Mouse (Mus musculus) frontal cortex, postnatal 36 days (tissue): Measurements from ENCODE around the gene Iapp.
"Not testable (repeated sequence)": the region's sequence is repeated elsewhere in the genome, so short reads cannot be mapped to it uniquely, and the experiment has no call there.

Experiments used
- DNase-seq, 2 experiments: peaks; one replicate each; pipeline ENCODE4 v3.0.0; 2022; ENCODE audit warnings: low spot score in 2 of 2

Iapp gene

GRCm38 (mm10) chr6:142298098-142298497 lies at the start of gene Iapp:
Gene Iapp (plus strand): TSS chr6:142298423.
- DNase-seq = no peak

GRCm38 (mm10) chr6:142250738-142251307 lies 47.4 kb upstream of the Iapp start:
- not testable (repeated sequence) for DNase-seq

DNA sequence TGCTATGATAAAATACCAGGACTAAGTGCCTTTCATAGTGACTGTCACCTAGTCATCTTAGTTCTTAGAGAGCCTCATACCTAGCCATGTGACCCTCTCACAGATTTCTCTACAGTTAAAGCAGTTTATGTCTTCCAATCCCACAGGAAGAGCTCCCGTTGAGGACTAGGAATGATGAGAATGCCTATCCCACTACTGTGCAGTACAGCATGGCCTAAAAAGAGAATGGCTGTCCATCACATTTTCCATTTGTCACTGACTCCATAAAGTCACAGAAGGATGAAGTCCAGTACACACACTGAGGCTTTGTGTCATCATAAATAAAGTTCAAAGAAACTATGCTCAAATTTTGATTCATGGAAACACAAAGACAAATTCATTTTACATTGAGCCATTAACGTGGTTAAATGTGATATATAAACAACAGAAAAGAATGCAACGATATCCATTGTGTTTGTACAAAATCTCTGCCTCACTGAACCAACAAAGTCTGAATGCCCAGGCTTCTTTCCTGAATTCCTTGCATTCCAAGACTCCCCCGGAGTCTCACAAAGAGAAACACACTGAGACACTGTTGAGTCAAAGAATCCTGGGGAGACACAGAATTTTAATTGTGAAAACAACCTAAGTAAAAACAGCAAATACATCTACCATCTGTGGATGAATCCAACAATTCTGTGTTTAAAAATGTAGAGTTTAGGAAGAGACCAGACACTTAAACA lies 22.3 kb upstream of the Iapp start:
- DNase-seq = no peak

- DNase-seq = no peak
These were observed 8.7 kb upstream of the Iapp start for GRCm38 (mm10) chr6:142289413-142290118.

GRCm38 (mm10) chr6:142305076-142305475 lies 6.9 kb downstream of the Iapp start:
- DNase-seq = no peak

DNA sequence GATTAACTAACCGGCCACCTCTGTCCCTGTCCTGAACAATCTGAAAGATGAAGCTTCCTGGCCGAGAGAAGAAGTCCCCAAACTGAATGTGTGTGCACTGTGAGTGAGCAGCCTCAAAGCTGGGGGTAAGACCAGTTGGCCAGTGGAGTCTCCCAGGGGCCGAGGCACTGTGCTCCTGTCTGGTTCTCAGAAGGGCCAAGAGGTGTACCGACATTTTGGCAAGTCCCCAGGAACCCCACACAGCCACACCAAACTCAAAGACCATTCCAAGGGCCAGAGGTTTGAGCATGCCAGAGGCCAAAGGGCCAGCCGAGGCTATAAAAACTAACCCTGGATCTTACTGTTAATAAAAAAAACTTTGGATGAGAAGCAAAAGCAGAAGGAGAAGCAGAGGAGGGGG lies 16.1 kb downstream of the Iapp start:
- DNase-seq = no peak

GRCm38 (mm10) chr6:142317106-142317505 lies 18.9 kb downstream of the Iapp start:
- DNase-seq = no peak

DNA sequence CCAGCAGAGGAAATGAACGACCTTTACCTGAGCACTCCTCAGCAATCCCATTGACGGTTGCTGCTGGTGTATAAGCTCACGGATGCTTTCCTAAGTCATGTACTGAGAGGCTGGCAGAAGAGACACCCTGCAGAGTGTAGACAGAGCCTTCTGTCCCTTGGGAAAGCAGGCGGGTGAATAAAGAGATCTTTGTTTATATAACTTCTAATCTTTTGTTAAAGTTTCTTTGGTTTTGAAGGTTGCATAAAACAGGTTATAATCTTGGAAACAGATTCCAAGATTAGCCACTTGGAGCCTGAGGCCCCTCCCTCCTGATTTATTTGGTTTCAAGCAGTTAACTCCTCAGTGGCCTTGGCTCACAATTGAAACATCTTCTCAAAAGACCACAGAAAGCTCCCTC lies 24.7 kb downstream of the Iapp start, which contains the start of gene Slco1a5:
Gene Slco1a5, minus strand, starts transcription at position 101 of the 400 bp plus-strand sequence.
- no peak for DNase-seq

DNA sequence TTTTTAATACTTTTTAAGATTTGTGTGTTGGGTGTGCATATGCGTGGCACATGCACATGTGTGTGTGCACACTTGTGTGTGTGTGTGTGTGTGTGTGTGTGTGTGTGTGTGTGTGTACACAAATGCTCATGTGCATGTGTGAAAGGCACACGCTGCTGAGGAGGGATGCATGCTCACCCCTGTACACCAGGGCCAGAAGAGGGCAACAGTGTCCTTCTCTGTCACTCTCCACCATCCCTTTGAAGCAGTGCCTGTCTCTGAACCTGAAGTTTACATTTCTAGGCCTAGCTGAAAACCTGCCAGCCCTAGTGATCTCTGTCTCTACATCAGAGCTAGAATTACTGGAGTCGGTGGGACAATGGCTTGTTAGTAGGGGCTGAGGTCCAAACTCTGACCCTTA lies 28.4 kb downstream of the Iapp start:
- DNase-seq = no peak

DNA sequence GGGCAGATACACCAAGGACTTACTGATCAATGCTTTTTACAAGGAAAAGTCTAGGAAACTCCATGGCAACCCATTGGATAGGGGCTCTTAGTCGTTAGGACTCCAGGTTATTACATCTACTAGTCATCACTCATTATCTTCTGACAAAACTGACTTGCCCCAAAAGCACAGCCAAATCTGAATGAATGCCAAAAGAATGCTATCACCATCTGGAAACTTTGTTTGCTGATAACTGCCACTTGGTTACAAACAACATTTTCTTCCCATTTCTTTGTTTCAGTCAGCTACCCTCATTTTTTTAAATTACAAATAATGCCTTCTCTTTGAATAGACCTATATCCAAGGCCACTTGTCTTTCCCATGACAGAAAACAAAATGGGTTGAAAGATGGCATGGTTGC lies 31.0 kb downstream of the Iapp start:
- DNase-seq = no peak

- DNase-seq = no peak
These were observed 40.7 kb downstream of the Iapp start for GRCm38 (mm10) chr6:142338961-142339360.

DNA sequence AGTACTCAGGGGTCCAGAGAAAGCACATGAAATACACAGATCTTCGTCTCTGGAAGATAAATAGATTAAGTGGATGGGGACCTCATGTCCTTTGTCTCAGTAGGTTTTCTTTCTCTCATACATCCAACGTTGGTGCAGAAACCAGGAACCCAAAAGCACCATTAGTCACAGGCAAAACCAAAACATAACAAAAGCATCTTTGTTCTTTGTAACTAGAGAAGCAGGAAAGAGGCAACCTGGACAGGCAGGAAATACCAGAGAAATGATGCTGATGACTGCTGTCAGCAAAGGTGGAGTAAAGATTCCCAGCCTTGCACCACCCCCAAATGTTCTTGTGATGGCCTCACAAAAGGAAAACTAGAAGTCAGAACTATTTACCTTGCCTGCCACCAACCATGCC lies 41.4 kb downstream of the Iapp start:
- no peak for DNase-seq

DNA sequence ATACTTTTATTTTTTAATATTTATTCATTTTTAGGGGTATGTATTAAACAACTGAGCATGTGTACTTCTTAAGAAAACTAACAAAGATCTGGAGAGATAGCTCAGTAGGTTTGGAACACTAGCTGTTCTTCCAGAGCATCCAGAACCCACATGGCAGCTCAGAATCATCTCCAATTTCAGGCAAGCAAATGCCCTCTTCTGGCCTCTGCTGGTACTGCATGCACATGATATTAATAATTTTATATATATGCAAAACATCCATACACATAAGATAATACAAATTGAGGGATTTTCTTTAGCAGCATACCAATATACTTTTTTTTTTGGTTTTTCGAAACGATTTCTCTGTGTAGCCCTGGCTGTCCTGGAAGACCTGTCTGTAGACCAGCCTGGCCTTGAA lies 45.3 kb downstream of the Iapp start:
- DNase-seq = peak; percentile 22 to 68

- DNase-seq = peak; percentile 84 to 94
These were observed 47.3 kb downstream of the Iapp start, which contains the start of gene Pyroxd1 for GRCm38 (mm10) chr6:142345440-142346038. Gene Pyroxd1 (plus strand): TSS chr6:142345654.

DNA sequence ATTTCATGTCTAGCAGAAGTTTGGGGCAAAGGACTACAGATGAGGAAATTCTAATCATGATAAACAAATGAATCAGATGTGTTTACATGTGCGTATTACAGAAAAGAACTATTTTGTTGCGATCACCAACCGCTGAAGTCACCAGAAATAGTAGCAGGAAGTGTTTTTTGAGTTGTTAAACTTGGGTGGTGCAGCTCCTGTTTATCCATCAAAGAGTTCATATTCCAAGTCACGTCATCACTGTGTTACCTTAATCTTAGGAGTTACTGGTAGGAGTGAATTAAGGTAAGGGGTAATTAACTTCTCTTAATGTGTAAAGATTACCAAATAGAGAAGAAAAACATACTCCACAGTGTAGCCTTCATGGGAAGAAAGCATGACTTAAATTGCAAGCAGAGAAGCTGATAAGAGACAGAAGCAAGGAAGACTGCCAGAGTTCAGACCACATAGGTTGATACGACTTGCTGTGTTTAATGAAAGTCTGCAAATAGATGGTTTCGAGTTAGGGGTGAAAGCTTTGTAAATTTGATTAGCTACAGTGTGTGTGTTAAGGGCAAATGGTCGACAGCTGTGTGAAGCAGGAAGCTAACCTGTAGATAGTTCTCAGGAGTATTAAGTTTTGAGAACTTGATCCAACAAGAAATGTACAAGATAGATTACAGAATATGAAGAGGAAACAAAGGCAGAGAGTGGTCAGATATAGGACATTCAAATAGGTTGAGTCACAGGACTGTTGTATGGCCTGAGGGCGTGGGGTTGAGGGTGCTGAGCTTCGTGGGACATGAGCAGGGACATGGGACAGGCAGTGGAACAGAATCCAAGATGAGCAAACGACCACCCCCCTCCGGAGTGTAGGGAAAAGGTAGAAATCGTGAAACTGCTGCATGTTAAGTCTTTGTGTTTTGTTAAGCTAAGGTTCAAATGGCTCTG lies 48.2 kb downstream of the Iapp start:
- DNase-seq = no peak

DNA sequence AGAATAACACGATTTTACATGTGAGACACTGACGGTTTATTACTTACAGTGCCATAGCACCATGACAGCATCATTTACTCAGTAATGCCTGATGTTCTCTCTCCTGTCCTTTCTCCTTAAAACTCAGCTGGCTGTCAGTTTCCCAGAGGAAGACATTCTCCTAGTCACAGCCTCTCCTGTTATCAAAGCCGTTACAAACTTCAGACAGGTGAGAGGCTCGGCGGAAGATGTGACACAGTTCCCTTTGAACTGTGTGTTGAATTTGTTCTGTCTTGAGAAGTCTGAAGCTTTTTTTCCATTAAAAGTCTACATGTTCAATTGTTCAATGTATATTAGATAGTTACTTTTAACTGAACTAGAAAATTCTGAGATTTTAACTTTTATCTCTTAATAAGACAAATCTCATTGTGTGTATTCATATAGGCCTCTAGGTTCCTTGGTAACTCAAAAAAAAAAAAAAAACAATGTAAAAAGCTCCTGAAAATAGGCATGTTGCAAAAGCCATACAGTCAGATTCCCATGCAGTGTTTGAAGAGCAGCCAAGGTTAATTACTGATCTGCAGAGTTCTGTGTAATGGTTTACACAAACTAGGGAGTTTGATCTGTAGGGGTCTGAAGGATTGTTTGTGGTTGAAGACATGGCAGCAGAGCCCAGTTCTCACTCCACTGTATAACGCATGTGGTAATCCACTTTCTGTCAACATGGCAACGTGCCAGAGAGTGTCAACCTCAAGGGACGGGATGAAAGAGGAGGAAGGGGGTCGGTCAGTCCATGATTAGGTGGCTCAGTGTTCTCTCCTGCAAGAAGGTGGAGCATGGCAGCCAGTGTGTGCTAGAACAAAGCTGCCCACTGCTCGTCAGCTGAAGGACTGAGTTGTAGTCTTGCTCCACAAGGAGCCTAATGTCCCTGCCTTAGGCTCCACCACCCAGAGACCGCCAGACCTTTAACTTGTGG lies 49.5 kb downstream of the Iapp start:
- no peak for DNase-seq

DNA sequence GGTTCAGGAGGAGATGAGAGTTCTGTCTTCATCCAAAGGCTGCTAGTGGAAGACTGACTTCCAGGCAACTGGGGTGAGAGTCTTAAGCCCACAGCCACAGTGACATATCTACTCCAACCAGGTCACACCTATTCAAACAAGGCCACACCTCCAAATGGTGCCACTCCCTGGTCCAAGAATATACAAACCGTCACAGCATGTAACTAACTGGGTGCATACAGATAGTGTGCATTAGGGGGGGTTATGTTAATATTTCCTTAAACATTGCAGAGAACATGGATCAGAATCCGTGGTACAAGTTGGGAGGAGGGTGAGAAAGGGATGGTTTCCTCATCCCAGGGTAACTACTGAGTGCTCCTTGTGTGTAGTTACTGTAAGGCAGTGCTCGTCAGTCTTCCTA lies 53.9 kb downstream of the Iapp start:
- DNase-seq = not testable (repeated sequence)
